Mouse (Mus musculus) stomach, embryonic 16.5 days (tissue): ENCODE results near the gene Pidd1. TPM values are rescaled to one million over a fixed set of nuclear protein-coding genes. Genes with fewer than 3 reads are reported as not detected.

Experiments used
- ATAC-seq: fragments of 200-750 bp; cut with Nextera tagmentation; 2 replicates; pipeline ENCODE4 v1.8.0; 2017; ENCODE audit warnings: moderate number of reproducible peaks, moderate TSS enrichment; ENCODE audit not compliant: insufficient read depth, low FRiP score
- H3K27ac ChIP-seq: fragments of 300-500 bp; sonication (generic); 2 replicates; pipeline ENCODE4 v1.5.1; 2014; ENCODE audit warnings: low read length
- H3K27me3 ChIP-seq: fragments of 300-500 bp; sonication (generic); 2 replicates; pipeline ENCODE4 v1.6.1; 2014; ENCODE audit warnings: low read length, control low read depth, mixed read lengths; ENCODE audit not compliant: control insufficient read depth, insufficient read depth
- H3K36me3 ChIP-seq: fragments of 300-500 bp; sonication (generic); 2 replicates; pipeline ENCODE4 v1.6.1; 2014; ENCODE audit warnings: low read length; ENCODE audit not compliant: control insufficient read depth, insufficient read depth
- H3K4me1 ChIP-seq: fragments of 300-500 bp; sonication (generic); 2 replicates; pipeline ENCODE4 v1.6.1; 2014; ENCODE audit warnings: low read length, control low read depth, mixed read lengths; ENCODE audit not compliant: control insufficient read depth, insufficient read depth
- H3K4me2 ChIP-seq: fragments of 300-500 bp; sonication (generic); 2 replicates; pipeline ENCODE4 v1.6.1; 2014; ENCODE audit warnings: low read depth, low read length, mixed read lengths
- H3K4me3 ChIP-seq: fragments of 300-500 bp; sonication (generic); replicated peaks from 2 replicates; pipeline ENCODE4 v1.5.1; 2014; ENCODE audit warnings: mild to moderate bottlenecking, low read length
- H3K9ac ChIP-seq: fragments of 300-500 bp; sonication (generic); 2 replicates; pipeline ENCODE4 v1.6.1; 2014; ENCODE audit warnings: low read length
- H3K9me3 ChIP-seq: fragments of 300-500 bp; sonication (generic); replicated peaks from 2 replicates; pipeline ENCODE4 v1.6.1; 2016; ENCODE audit warnings: low read length, control low read depth; ENCODE audit not compliant: control insufficient read depth
- WGBS: fragments of 180-500 bp; shearing (Covaris S2); extraction: QIAGEN DNeasy Blood & Tissue Kit; methylation state at CpG from one replicate; pipeline ENCODE4 v1.1.7; 2014; 5-methylcytosine and 5-hydroxymethylcytosine counted together
- polyA plus RNA-seq: library from polyadenylated mRNA; unstranded; fragments of >200 nt; fragmentation: Nextera tagmentation; extraction: Ambion mirVana; gene quantifications from 2 replicates; pipeline ENCODE4 v1.2.1, GENCODE M21; 2015

The Pidd1 gene
- polyA plus RNA-seq, 1 experiment from 2014 or later, result 7.6 TPM

DNA sequence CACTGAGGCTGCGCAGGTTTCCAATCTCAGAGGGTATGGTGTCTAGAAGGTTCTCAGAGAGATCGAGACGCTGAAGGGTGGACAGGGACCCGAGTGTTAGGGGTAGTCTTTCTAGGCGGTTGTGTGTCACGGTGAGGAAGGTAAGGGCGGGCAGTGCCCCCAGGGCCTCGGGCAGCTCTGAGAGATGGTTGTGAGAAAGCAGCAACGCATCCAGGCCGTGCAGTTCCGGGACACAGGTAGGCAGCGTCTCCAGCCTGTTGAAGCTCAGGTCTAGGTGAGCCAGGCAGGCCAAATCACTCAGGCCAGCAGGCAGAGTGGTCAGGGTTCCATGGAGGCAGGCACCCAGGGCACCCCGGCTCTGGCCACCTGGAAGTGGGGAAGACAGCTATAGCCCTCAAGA lies 1.6 kb downstream of the Pidd1 start:
- H3K9me3 ChIP-seq, result no peaks in the 10 kb centered on the region
- H3K27me3 ChIP-seq, result no peaks in the 10 kb centered on the region
- H3K4me2 ChIP-seq, result peak overlapping the region; percentile 72
- H3K27ac ChIP-seq, result no peak overlapping the region
- ATAC-seq, result no peak
- H3K4me1 ChIP-seq, result peaks cover 24% of the 10 kb centered on the region
- H3K9ac ChIP-seq, result peak overlapping the region; percentile 77
- peak overlapping the region; percentile 51; the same call in 1 of the 2 replicates for H3K4me3 ChIP-seq
- H3K36me3 ChIP-seq, result no peaks in the 10 kb centered on the region
- 94% methylated on average over 13 of the region's 13 CpGs for WGBS

DNA sequence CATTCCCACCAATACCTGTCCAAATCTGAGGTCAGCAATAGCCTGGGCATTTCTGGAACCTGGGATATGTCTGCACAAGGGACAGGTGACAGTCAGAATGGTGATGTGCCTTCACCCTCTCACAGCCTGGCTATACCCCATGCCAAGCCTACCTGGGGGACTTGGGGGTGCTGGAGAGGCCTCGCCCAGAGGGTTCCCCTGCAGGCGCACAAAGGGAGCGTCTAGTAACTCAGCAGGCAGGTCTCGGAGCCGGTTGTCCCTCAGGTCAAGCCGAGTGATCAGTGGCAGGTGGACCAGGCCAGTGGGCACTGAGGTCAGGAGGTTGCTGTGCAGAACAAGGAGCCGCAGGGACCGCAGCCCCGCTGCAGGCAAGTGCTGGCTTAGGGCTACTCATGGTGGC lies 2.4 kb downstream of the Pidd1 start:
- H3K27ac ChIP-seq, result no peak overlapping the region
- no peak overlapping the region for H3K4me2 ChIP-seq
- H3K27me3 ChIP-seq, result no peaks in the 10 kb centered on the region
- no peaks in the 10 kb centered on the region for H3K36me3 ChIP-seq
- H3K9me3 ChIP-seq, result no peaks in the 10 kb centered on the region
- WGBS, result 91% methylated on average over 9 of the region's 9 CpGs
- H3K9ac ChIP-seq, result no peak overlapping the region
- peaks cover 28% of the 10 kb centered on the region for H3K4me1 ChIP-seq
- ATAC-seq, result no peak
- no peak overlapping the region for H3K4me3 ChIP-seq

DNA sequence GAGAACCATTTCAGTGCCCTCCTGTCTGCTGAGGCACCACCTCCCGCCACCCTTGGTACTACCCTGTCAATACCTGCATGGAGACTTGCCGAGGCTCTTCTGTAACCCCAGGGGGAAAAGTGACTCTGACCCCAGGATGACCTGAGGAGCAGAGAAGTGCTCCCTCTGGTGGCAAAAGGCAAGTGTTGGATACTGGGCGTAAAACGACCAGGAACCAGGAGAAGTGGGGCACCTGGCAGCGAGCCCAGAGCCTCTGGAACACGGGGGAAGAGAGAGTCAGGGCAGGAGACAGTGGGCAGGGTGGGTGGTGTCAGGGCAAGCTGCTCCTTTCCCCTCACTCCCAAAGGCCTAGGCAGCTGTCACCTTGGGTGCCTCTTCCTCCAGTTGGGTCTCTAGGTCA lies 3.2 kb downstream of the Pidd1 start:
- Histone ChIP-seq H3K4me2 (no peak overlapping the region), H3K4me3 (no peak overlapping the region), H3K27ac (no peak overlapping the region), H3K36me3 (no peaks in the 10 kb centered on the region), H3K9me3 (no peaks in the 10 kb centered on the region), H3K4me1 (peaks cover 30% of the 10 kb centered on the region), H3K27me3 (no peaks in the 10 kb centered on the region), H3K9ac (no peak overlapping the region)
- no peak for ATAC-seq
- WGBS, result 25% methylated on average over 6 of the region's 6 CpGs

- Histone ChIP-seq H3K36me3 (no peaks in the 10 kb centered on the region), H3K9ac (no peak overlapping the region), H3K4me1 (peaks cover 37% of the 10 kb centered on the region), H3K27me3 (no peaks in the 10 kb centered on the region), H3K27ac (no peak overlapping the region), H3K4me2 (no peak overlapping the region), H3K9me3 (no peaks in the 10 kb centered on the region), H3K4me3 (no peak overlapping the region)
- no peak for ATAC-seq
- 93% methylated on average over 11 of the region's 11 CpGs for WGBS
These were observed 4.0 kb downstream of the Pidd1 start for GRCm38 (mm10) chr7:141439811-141440210.

- H3K4me2 ChIP-seq, result no peak overlapping the region
- ATAC-seq, result no peak
- H3K27ac ChIP-seq, result no peak overlapping the region
- peaks cover 42% of the 10 kb centered on the region for H3K4me1 ChIP-seq
- H3K9ac ChIP-seq, result no peak overlapping the region
- no peaks in the 10 kb centered on the region for H3K9me3 ChIP-seq
- H3K27me3 ChIP-seq, result no peaks in the 10 kb centered on the region
- 95% methylated on average over 10 of the region's 10 CpGs for WGBS
- no peak overlapping the region for H3K4me3 ChIP-seq
- no peaks in the 10 kb centered on the region for H3K36me3 ChIP-seq
These were observed 4.6 kb downstream of the Pidd1 start for GRCm38 (mm10) chr7:141439140-141439679.

DNA sequence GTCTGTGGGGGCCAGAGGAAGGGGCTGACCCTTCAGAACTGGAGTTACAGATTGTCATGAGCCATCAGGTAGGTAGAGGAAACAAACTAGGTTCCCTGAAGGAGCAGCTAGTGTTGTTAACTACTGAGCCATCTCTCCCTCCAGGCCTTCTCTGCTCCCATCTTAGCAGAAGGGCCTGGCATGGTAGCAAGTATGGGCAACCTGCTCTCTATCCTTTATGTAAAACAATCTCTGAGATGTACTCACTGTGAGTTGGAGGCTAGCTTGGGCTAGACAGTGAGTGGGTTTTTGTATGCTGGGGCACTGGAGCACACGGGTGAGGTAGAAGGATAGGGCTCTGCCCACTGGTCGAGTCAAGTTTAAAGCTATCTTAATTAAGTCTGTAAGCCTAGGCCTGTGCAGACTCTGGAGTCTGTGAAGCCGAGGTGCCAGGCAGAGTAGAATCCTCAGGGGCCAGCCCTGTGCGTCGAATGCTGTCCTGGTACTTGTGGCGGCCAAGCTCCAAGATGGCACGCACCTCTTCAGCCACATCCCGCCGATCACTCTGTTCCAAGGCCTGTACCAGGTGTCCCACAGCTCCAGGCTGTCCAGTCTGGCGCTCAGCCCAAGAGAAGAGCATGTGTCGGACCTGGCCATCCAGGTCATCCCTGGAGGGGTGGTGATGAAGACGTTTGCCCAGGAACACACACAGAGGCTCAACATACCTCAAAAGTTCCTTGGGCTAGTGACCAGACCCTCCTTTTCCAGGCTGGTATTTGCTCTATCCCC lies 5.4 kb downstream of the Pidd1 start:
- H3K36me3 ChIP-seq, result no peaks in the 10 kb centered on the region
- no peak overlapping the region for H3K27ac ChIP-seq
- no peak for ATAC-seq
- no peaks in the 10 kb centered on the region for H3K9me3 ChIP-seq
- no peak overlapping the region for H3K4me3 ChIP-seq
- H3K4me1 ChIP-seq, result peaks cover 44% of the 10 kb centered on the region
- H3K27me3 ChIP-seq, result no peaks in the 10 kb centered on the region
- no peak overlapping the region for H3K4me2 ChIP-seq
- 91% methylated on average over 12 of the region's 12 CpGs for WGBS
- H3K9ac ChIP-seq, result no peak overlapping the region

DNA sequence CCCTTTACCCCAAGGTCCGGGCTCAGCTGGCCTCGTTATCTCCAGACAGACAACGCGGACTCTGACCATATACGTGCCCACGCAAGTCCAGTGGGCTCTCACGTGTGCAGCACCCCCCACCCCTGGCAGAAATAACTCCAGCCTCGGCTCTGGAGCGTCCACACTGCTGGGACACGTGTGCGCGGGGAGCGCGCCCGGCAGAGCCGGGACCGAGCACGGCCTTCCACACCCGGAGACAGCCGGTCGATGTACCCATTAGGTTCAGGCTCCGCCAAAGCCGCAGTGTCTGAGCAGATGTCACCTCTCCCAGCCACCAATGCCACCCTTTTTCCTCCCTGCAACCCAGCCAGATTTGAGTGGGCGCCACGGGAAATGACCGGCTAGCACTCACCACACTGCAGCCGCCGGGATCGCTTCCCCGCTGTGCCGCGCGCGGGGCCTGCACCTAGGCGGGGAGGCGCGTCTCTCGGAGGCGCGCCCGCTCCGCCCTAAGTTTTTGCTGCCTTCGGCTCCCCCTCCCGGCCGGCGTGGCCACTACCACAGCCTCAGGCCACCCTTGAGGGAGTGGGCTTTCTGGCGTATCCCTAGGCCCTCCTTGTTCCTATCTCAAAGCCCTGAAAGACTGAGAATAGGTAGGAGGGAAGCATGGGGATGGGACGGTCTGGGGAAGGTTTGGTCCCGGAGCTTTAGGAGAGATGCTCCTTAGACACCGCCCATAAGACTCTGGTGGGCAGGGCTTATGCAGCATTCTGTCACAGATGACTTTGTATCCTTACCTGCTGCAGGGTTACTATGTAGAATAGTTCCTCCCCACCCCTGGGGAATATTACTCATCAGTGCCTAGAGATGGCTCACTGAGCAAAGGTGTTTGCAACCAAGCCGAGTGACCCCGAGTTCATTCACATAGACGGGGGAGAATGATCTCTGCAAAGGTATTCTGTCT lies 6.4 kb downstream of the Pidd1 start, which contains the start of gene Slc25a22:
TSS of gene Slc25a22 (minus strand) at position 715 of the 943 bp plus-strand sequence.
- Histone ChIP-seq H3K27me3 (no peaks in the 10 kb centered on the region), H3K4me1 (peaks cover 35% of the 10 kb centered on the region), H3K9me3 (no peaks in the 10 kb centered on the region), H3K27ac (peak within 1 kb of the TSS; percentile 54; the same call in 1 of the 2 replicates), H3K4me3 (peak within 1 kb of the TSS; percentile 70), H3K9ac (peak within 1 kb of the TSS; percentile 82), H3K36me3 (no peaks in the 10 kb centered on the region), H3K4me2 (peak within 1 kb of the TSS; percentile 90)
- 6% methylated on average over 53 of the region's 53 CpGs for WGBS
- ATAC-seq, result peak; percentile 80

DNA sequence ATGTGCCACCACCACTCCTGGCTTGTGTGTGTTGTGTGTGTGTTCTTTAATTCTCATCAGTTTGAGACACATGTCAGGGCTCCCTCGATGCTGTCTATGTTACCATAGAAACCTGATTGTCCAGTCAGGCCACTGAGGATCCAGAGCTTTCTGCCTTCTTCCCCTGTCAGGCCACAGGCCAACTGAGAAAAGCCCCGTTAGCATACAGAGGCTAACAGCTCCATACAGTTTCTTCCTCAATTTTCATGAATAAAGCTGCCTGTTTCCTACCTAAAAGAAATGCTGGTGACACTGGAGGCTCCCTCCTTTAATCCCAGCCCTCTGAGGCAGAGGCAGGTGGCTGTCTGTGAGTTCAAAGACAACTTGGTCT lies 7.3 kb downstream of the Pidd1 start:
- no peak for ATAC-seq
- H3K9ac ChIP-seq, result peak overlapping the region; percentile 82
- no peaks in the 10 kb centered on the region for H3K36me3 ChIP-seq
- H3K4me1 ChIP-seq, result peaks cover 30% of the 10 kb centered on the region
- no peak overlapping the region for H3K27ac ChIP-seq
- peak overlapping the region; percentile 70; the same call in 1 of the 2 replicates for H3K4me3 ChIP-seq
- 63% methylated on average over 2 of the region's 2 CpGs for WGBS
- H3K27me3 ChIP-seq, result no peaks in the 10 kb centered on the region
- no peaks in the 10 kb centered on the region for H3K9me3 ChIP-seq
- peak overlapping the region; percentile 90 for H3K4me2 ChIP-seq
